Mouse (Mus musculus): Measurements from ENCODE around the gene Eif4g2. TPM values are rescaled to one million over a fixed set of nuclear protein-coding genes. Genes with fewer than 3 reads are reported as not detected.

Gene Eif4g2
- total RNA-seq, 2 experiments from 2014 or later, result 1,018 to 1,041 TPM

DNA sequence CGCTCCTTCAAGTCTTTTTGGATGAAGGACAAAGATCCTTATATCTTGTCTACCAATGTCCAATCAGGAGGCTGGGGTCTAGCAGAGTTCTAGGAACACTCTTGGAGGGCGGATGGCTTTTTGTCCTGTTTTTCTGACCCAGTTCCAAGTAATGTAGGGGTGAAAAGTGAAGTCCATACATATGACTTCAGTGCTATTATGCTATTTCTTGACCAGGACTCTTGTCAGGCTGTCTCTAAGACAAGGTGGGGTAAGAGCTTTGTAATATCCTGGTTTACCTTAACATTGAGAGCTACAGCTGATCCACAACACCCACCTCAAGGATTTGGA is 12.7 kb downstream of the Eif4g2 start:
- no peak for DNase-seq

- no peak for DNase-seq
Measured at GRCm38 (mm10) chr7:111069439-111070166, 13.2 kb downstream of the Eif4g2 start.

DNA sequence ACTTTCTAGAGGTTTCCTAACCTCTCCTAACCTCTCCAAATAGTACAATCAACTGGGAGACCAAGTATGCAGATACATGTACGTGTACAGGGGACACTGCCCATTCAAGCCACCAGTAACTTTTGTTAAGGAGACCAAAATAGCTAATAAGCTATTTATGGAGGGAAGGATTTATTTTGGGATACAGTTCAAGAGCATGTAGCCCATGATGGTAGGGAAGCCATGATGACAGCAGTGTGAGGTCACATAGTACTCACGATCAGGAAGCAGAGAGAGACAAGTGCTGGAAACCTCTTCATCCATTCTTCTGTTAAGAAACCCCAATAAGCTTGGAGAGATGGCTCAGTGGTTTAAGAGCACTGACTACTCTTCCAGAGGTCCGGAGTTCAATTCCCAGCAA is 14.6 kb downstream of the Eif4g2 start:
- no peak for DNase-seq

DNA sequence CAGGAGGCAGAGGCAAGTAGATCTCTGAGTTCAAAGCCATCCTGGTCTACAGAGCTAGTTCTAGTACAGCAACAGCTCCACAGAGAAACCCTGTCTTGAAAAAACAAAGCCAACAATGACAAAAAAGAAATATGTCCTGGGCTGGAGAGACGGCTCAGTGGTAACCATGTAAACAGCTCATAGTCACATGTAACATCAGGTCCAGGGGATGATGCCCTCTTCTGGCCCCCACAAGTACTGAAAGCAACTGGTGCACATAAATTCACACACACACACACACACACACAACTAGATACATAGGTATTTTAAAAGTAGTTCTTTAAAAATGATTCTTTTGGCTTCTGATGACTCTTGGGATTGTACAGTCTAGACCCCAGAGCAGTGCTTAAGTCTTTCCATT is 19.9 kb downstream of the Eif4g2 start:
- DNase-seq, result no peak

GRCm38 (mm10) chr7:111059527-111059926 is 23.3 kb downstream of the Eif4g2 start:
- no peak for DNase-seq

- no peak for DNase-seq
Measured at GRCm38 (mm10) chr7:111055984-111056657, 26.7 kb downstream of the Eif4g2 start.

DNA sequence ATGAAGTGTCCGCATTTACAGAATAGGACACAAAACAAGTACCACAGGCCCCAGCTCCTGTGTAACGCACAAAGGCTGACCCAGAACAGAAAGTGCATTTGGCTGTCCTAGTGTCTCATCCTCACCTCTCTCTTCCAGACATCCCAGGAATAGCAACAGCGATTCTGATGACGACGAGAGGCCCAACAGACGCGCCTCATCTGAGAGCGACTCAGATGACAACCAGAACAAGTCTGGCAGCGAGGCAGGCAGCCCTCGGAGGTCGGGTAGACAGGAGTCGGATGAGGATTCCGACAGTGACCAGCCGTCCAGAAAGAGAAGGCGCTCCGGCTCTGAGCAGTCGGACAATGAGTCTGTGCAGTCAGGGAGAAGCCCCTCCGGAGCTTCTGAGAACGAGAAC is 27.6 kb downstream of the Eif4g2 start:
- no peak for DNase-seq

DNA sequence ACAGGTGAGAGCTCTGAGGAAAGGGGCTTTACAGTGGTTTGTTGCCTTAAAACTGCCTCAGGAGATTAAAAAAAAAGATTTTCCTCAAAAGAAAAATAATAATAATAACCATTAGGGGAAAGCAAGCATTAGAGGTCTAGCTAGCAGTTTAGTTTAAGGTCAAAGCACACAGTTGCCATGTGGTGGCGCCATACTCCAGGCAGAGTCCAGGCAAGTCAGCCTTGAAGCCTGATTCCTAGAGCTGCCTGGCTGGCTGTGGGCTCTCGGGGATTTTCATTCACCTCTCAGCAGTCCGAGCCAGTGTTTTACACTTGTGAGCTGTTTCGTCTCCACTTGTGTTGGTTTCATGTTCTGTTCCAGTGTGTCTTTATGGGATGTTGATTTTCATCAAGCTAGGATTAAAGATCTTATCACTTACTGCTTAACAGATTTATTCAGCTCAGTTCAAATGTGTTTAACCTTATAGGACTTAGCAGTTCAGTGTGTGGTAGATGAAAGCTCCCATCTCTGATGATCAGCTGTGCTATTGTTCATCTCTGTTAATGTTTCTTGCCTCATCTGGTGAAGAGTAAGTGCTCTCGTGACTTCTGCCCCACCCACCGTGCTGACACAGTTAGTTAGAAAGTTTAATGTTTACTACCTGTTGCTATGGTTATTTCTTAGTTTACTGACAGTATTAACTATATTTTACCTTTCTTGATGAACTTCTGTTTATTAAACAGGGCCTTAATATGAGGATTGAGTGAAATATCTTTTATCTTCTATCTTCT is 33.0 kb downstream of the Eif4g2 start:
- DNase-seq, result peak; percentile 82 to 83

DNA sequence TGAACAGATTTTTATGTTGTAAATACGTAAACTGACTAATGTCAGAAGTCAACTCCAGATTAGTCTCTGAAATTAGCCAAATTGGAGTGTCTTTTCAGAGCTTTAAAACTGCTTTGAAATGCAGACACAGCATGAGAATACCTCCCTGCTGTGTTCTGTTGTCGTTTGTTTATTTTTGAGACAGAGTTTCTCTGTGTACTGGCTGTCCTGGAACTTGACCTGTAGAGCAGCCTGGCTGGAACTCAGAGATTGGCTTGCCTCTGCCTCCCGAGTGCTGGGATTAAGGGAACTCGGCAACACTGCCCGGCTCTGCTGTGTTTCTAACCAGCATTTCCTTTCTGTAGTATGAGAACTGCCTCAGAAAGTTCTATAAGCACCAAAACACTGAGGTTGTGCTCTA is 33.9 kb downstream of the Eif4g2 start:
- DNase-seq, result no peak

DNA sequence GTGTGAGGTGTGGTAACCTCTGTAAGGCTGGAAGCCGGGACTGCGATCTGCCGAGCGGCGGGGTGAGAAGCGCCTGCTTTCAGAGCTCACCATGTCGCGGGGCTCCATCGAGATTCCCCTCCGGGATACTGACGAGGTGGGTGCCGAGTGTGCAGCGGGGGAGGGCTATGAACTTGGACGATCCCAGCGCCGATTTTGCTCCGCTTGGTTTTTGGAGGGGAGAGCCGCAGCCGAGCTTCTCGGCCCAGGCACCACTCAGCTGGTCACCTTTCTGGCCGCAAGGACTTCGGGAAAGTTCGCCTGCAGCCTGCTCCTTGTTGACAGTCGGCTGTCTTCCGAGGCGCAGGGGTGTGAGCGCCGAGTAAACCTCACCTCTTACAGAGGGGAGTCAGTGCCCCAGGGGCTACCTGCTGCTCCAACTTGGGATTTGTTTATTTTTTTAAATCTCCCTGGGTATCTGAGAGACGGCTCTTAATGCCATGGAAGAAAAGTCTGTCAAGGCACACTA is 53.7 kb downstream of the Eif4g2 start:
- DNase-seq, result no peak

GRCm38 (mm10) chr7:111028281-111029045 is 54.4 kb downstream of the Eif4g2 start, which contains the start of gene Ctr9:
Ctr9 (plus strand) TSS chr7:111028951.
- DNase-seq, result peak; percentile 95 to 97

GRCm38 (mm10) chr7:111024912-111025311 is 57.9 kb downstream of the Eif4g2 start:
- DNase-seq, result no peak

DNA sequence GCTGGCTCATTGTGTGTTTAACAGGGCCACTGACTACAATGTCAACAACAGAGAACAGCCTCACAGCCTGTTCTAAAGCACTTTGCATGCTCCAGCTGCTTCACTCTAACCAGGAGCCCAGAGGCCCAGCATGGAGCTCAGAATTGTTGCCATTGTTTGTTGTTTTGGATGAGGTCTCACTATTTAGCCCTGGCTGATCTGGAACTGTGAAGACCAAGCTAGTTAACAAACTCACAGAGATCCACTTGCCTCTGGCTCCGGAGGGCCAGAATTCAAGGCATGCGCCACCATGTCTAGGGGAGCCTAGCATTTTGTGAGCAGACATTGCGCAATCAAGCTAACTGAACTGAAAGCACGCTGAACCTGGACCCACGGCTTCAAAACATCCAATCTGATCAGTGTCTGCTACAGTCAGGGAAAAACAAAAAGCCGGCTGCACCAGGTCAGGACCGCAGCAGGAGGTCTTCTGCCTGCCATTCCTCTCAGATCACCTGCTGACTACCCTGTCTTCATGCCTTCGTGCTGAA is 58.7 kb downstream of the Eif4g2 start:
- peak in 1 of 2 experiments; percentile 13 for DNase-seq

GRCm38 (mm10) chr7:111020814-111021213 is 62.0 kb downstream of the Eif4g2 start:
- no peak for DNase-seq

Other genes with a start within 250 kb of the Eif4g2 start
- 10 to 100 TPM; 46.8 to 76.2 TPM for gene Rnf141, start 238.6 kb downstream of the Eif4g2 start, total RNA-seq (2021)
- 10 to 100 TPM in 1 of 2 experiments, 1 to 10 TPM in 1; 7.2 to 15.7 TPM for gene Lyve1, start 219.8 kb downstream of the Eif4g2 start, total RNA-seq (2021)
- 10 to 100 TPM; 10.8 to 16.3 TPM for gene Mrvi1, start 100.6 kb downstream of the Eif4g2 start, total RNA-seq (2021)
- gene Ctr9, start 54.1 kb downstream of the Eif4g2 start, total RNA-seq (2021), result 10 to 100 TPM; 39.6 to 52.4 TPM

Data from adrenal gland, postnatal 36 days (tissue).